Mouse (Mus musculus) limb, embryonic 14.5 days (tissue): Measurements from ENCODE around the gene Mea1. TPM values are rescaled to one million over a fixed set of nuclear protein-coding genes. Genes with fewer than 3 reads are reported as not detected.

Experiments used
- ATAC-seq: fragments of 200-750 bp; cut with Nextera tagmentation; 2 replicates; pipeline ENCODE4 v1.8.0; 2017; ENCODE audit warnings: low read depth, moderate number of reproducible peaks, moderate TSS enrichment; ENCODE audit not compliant: low FRiP score
- DNase-seq: peaks from one replicate; pipeline ENCODE4 v3.0.0-alpha.2; 2015; ENCODE audit warnings: low spot score
- H3K27ac ChIP-seq: fragments of 300-500 bp; sonication (generic); replicated peaks from 2 replicates; pipeline ENCODE4 v1.5.1; 2014; ENCODE audit warnings: low read depth, mild to moderate bottlenecking, low read length, moderate library complexity, mixed read lengths
- H3K27me3 ChIP-seq: fragments of 300-500 bp; sonication (generic); 2 replicates; pipeline ENCODE4 v1.6.1; 2014; ENCODE audit warnings: low read length, mixed read lengths; ENCODE audit not compliant: control insufficient read depth, insufficient read depth
- H3K36me3 ChIP-seq: fragments of 300-500 bp; sonication (generic); 2 replicates; pipeline ENCODE4 v1.6.1; 2014; ENCODE audit warnings: mild to moderate bottlenecking, low read length, moderate library complexity, mixed read lengths; ENCODE audit not compliant: control insufficient read depth, insufficient read depth
- H3K4me1 ChIP-seq: fragments of 300-500 bp; sonication (generic); 2 replicates; pipeline ENCODE4 v1.6.1; 2014; ENCODE audit warnings: antibody characterized with exemption, low read length, mixed read lengths; ENCODE audit not compliant: control insufficient read depth, insufficient read depth
- H3K4me2 ChIP-seq: fragments of 300-500 bp; sonication (generic); replicated peaks from 2 replicates; pipeline ENCODE4 v1.6.1; 2014; ENCODE audit warnings: low read depth, mild to moderate bottlenecking, low read length, moderate library complexity; ENCODE audit not compliant: severe bottlenecking
- H3K4me3 ChIP-seq: fragments of 300-500 bp; sonication (generic); replicated peaks from 2 replicates; pipeline ENCODE4 v1.5.1; 2014; ENCODE audit warnings: low read length
- H3K9ac ChIP-seq: fragments of 300-500 bp; sonication (generic); 2 replicates; pipeline ENCODE4 v1.6.1; 2014; ENCODE audit warnings: mild to moderate bottlenecking, low read depth, low read length, moderate library complexity; ENCODE audit not compliant: severe bottlenecking
- H3K9me3 ChIP-seq: fragments of 300-500 bp; sonication (generic); 2 replicates; pipeline ENCODE4 v1.6.1; 2016; ENCODE audit warnings: low read length; ENCODE audit not compliant: control insufficient read depth
- POLR2A ChIP-seq: fragments of 200-500 bp; IDR thresholded peaks from 2 replicates; pipeline ENCODE4 v1.8.0; 2012; ENCODE audit warnings: inconsistent platforms, mild to moderate bottlenecking, moderate library complexity, borderline replicate concordance; ENCODE audit not compliant: insufficient read depth, insufficient read length; ENCODE audit errors: extremely low read depth
- WGBS: fragments of 180-500 bp; shearing (Covaris S2); extraction: QIAGEN DNeasy Blood & Tissue Kit; methylation state at CpG from one replicate; pipeline ENCODE4 v1.1.7; 2014; 5-methylcytosine and 5-hydroxymethylcytosine counted together
- polyA plus RNA-seq, 2 experiments: library from polyadenylated mRNA; depleted of rRNA in 1 of 2; stranded (reverse) in 1 of 2; unstranded in 1 of 2; fragments of >200 nt; fragmentation: Nextera tagmentation in 1 of 2; extraction: Ambion mirVana in 1 of 2; gene quantifications; 2 replicates each; pipeline versions ENCODE4 v1.2.1 to v1.2.3; 2012 to 2014

Mea1 gene
- polyA plus RNA-seq, 2 experiments: 97.9 to 155 TPM

DNA sequence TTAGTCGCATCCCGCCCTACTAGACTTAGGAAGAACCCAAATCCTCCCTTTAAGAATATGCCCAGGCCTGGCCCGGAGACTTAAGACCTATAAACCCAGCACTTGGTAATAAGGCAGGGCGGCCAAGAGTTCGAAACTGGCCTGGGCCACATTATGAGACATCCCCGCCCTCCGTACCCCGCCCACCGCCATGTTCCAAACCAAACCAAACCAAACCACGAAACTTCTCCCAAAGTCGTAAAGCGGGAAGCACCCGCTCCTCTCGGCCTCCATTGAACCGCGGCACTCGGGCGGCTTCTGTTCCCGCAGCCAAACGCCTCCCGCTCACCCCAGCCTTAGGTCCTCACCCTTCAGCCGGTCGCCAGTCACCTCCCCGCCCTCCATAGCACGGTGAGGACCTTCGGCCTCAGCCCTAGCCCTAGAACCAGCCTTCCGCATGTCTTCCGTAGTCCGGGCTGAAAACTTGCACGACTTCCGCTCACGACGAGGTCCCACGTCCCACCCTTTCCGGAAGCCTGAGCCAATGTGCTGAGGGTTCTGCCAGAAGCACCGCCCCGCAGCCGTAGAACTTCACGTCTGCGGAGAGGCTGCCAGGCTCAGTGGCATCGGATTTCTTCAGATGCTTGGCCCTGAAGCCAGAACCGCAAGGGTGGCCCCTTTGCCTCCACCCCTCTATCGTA lies 4.6 kb upstream of the Mea1 start, which contains the start of gene Rrp36:
Gene Rrp36 (minus strand): TSS at position 503 of the 680 bp plus-strand sequence.
- Histone ChIP-seq H3K4me1 (peaks cover 17% of the 10 kb centered on the region), H3K4me2 (peak within 1 kb of the TSS; percentile 66), H3K9ac (peak within 1 kb of the TSS; percentile 73), H3K27ac (peak within 1 kb of the TSS; percentile 87), H3K9me3 (no peaks in the 10 kb centered on the region), H3K27me3 (no peaks in the 10 kb centered on the region), H3K36me3 (peaks cover 60% of the 10 kb centered on the region), H3K4me3 (peak within 1 kb of the TSS; percentile 66)
- DNase-seq: peak; percentile 94
- 1% methylated on average over 42 of the region's 43 CpGs for WGBS
- TF ChIP-seq POLR2A: no peak
- peak; percentile 91 for ATAC-seq

DNA sequence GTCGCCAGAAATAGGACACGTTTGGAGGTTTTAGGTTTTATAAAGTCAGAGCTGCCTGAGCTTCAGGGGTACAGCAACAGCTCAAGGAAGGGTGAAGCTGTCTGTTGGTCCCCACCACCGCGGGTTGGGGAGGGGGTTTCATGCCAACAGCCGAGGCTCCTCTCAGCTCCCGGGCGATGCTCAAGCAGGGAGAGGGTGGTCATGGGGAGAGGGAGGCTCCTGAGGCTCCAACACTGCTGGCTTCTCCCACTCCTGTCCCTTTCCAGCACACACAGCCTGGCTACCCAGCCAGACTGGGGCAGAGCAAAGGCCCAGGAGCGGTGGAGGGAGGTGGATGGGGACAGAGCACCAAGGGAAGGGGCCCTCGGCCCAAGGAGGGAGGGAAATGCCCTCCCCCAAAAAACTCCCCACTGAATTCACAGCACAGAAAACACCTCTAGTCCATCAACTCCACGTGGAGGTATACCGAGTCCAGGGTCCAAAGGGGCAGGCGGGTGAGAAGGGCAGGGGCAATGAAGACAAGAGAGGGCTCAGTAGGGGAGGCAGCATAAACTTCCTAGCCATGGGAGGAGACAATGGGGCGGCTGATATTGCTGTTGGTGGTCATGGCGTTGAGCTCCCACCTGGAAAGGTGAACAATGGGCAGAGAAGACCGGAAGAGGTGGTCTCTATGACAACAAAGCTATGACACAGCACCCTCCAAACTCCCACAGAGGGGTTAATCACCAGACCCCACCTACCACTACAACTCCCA lies 3.9 kb upstream of the Mea1 start:
- ATAC-seq: peak; percentile 23; the same call in 1 of the 2 replicates
- Histone ChIP-seq H3K4me3 (peak overlapping the region; percentile 66), H3K27me3 (no peaks in the 10 kb centered on the region), H3K9me3 (no peaks in the 10 kb centered on the region), H3K27ac (peak overlapping the region; percentile 87), H3K36me3 (peaks cover 53% of the 10 kb centered on the region), H3K4me1 (peaks cover 24% of the 10 kb centered on the region), H3K4me2 (peak overlapping the region; percentile 66), H3K9ac (peak overlapping the region; percentile 73)
- no peak for TF ChIP-seq POLR2A
- WGBS: 21% methylated on average over 15 of the region's 15 CpGs
- DNase-seq: no peak

DNA sequence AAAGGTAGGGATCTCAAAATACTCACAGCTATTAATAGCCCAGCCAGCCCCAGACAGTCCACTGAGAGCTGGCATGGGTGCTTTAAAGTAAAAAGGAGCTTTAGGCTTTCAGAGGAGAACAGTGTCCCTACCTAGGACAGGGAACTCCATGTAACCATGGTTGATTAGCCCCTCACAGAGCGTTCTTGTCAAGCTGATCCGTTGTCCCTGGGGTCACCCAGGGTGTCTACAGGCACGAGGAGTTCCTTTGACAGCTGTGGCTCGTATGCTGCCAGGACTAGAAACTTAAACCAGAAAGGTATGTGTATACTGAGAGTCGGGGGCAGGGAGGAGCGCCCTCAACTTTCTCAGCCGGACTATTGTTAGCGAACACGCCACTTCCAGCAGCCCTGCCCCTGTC lies 318 bp downstream of the Mea1 start:
- no peak for TF ChIP-seq POLR2A
- 0 out of 2 replicates have a peak overlapping the region, but pooled peaks have one; percentile 73 for H3K9ac ChIP-seq

DNA sequence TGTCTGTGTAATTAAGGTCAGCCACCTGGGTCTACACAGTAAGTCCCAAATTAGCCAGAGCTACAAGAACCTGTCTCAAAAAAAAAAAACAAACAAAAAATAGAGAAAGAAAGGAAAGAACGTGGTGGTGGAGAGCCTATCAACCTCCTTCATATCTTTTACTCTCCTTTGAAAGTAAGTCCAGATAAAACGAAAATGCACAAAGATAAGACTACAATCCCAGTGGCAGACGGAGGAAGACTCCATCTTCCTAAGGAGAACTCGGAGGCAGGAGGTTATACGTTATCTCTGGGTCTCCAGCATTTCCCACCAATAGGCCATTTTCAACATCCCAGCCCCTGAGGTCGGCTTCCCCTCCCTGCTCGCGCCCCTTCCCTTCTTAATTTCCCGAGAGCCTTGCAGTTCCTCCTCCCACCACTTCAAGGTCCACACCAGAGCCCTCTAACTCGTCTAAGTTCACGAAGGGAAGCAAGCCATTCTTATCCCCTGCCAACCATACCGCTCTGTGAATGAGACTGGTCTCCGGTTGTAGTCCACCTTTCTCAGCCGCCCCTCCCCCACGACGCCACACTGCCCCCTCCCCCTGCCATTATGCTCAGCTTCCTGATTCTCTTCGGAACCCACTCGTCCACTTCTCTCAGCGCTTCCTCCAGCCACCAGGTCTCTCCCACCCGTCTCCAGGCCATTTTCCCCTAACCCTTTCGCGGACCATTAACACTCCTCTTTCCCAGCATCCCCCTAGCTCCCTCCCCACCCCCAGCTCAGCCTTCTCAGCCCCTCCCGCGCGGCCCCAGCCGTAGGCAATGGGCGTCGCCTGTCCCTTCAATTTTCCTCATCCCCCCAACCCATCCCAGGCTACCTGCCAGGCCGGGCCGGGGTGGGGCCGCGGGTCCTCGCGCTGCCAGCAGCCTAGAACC lies 1.5 kb downstream of the Mea1 start:
- peaks cover 57% of the 10 kb centered on the region for H3K36me3 ChIP-seq
- DNase-seq: no peak
- H3K4me1 ChIP-seq: peaks cover 15% of the 10 kb centered on the region
- H3K27ac ChIP-seq: peak overlapping the region; percentile 81
- peak overlapping the region; percentile 87 for H3K4me3 ChIP-seq
- H3K4me2 ChIP-seq: peak overlapping the region; percentile 63
- no peaks in the 10 kb centered on the region for H3K27me3 ChIP-seq
- H3K9ac ChIP-seq: peak overlapping the region; percentile 73
- WGBS: under 1% methylated on average over 34 of the region's 34 CpGs
- peak; percentile 34 for ATAC-seq
- TF ChIP-seq POLR2A: no peak
- no peaks in the 10 kb centered on the region for H3K9me3 ChIP-seq

More for the DNA sequence above, 318 bp downstream of the Mea1 start:
- peaks cover 51% of the 10 kb centered on the region for H3K36me3 ChIP-seq
- peak overlapping the region; percentile 87 for H3K4me3 ChIP-seq
- H3K4me1 ChIP-seq: peaks cover 21% of the 10 kb centered on the region
- H3K27ac ChIP-seq: no peak overlapping the region
- no peak for ATAC-seq
- no peak for DNase-seq
- H3K27me3 ChIP-seq: no peaks in the 10 kb centered on the region
- WGBS: 58% methylated on average over 9 of the region's 9 CpGs
- no peaks in the 10 kb centered on the region for H3K9me3 ChIP-seq
- H3K4me2 ChIP-seq: peak overlapping the region; percentile 63
